Mouse (Mus musculus) lung, postnatal 0 days (tissue): ENCODE data around the gene Cobll1. TPM values are rescaled to one million over a fixed set of nuclear protein-coding genes. Genes with fewer than 3 reads are reported as not detected.

Experiments
- ATAC-seq: fragments of 200-750 bp; cut with Nextera tagmentation; 2 replicates; pipeline ENCODE4 v1.8.0; 2017; ENCODE audit warnings: moderate library complexity
- DNase-seq: peaks from one replicate; pipeline ENCODE4 v3.0.0-alpha.2; 2016; ENCODE audit warnings: low spot score
- H3K27ac ChIP-seq: fragments of 300-500 bp; sonication (generic); 2 replicates; pipeline ENCODE4 v1.5.1; 2014; ENCODE audit warnings: antibody characterized with exemption, mild to moderate bottlenecking, low read length, mixed read lengths
- H3K27me3 ChIP-seq: fragments of 300-500 bp; sonication (generic); replicated peaks from 2 replicates; pipeline ENCODE4 v1.6.1; 2014; ENCODE audit warnings: low read length, mixed read lengths; ENCODE audit not compliant: insufficient read depth
- H3K36me3 ChIP-seq: fragments of 300-500 bp; sonication (generic); 2 replicates; pipeline ENCODE4 v1.6.1; 2014; ENCODE audit warnings: low read length, mixed read lengths; ENCODE audit not compliant: insufficient read depth
- H3K4me1 ChIP-seq: fragments of 300-500 bp; sonication (generic); 2 replicates; pipeline ENCODE4 v1.6.1; 2014; ENCODE audit warnings: antibody characterized with exemption, low read depth, low read length, mixed read lengths; ENCODE audit not compliant: insufficient read depth
- H3K4me2 ChIP-seq: fragments of 300-500 bp; sonication (generic); replicated peaks from 2 replicates; pipeline ENCODE4 v1.6.1; 2014; ENCODE audit warnings: low read depth, mild to moderate bottlenecking, low read length, moderate library complexity, mixed read lengths
- H3K4me3 ChIP-seq: fragments of 300-500 bp; sonication (generic); 2 replicates; pipeline ENCODE4 v1.5.1; 2014; ENCODE audit warnings: low read depth, low read length
- H3K9ac ChIP-seq: fragments of 300-500 bp; sonication (generic); replicated peaks from 2 replicates; pipeline ENCODE4 v1.6.1; 2014; ENCODE audit warnings: low read depth, mild to moderate bottlenecking
- H3K9me3 ChIP-seq: fragments of 300-500 bp; sonication (generic); 2 replicates; pipeline ENCODE4 v1.6.1; 2016; ENCODE audit warnings: low read length, mixed read lengths
- CTCF ChIP-seq: IDR thresholded peaks from 2 replicates; pipeline ENCODE4 v1.5.1; 2016; ENCODE audit warnings: antibody characterized with exemption, mild to moderate bottlenecking
- EP300 ChIP-seq: IDR thresholded peaks from 2 replicates; pipeline ENCODE4 v1.6.1; 2016; ENCODE audit warnings: antibody characterized with exemption, mild to moderate bottlenecking, control low read depth
- WGBS: fragments of 180-500 bp; shearing (Covaris S2); extraction: QIAGEN DNeasy Blood & Tissue Kit; methylation state at CpG from one replicate; pipeline ENCODE4 v1.1.7; 2014; 5-methylcytosine and 5-hydroxymethylcytosine counted together
- polyA plus RNA-seq: library from polyadenylated mRNA; unstranded; fragments of >200 nt; fragmentation: Nextera tagmentation; extraction: Ambion mirVana; gene quantifications from 2 replicates; pipeline ENCODE4 v1.2.1, GENCODE M21; 2015

Cobll1 gene
- polyA plus RNA-seq, 1 experiment from 2014 or later: 9.4 TPM

- Histone ChIP-seq H3K4me2 (peak overlapping the region; percentile 14), H3K27me3 (no peaks in the 10 kb centered on the region), H3K4me1 (no peaks in the 10 kb centered on the region), H3K9ac (no peak overlapping the region), H3K36me3 (no peaks in the 10 kb centered on the region), H3K4me3 (no peak overlapping the region), H3K9me3 (no peaks in the 10 kb centered on the region), H3K27ac (no peak overlapping the region)
- WGBS: 62% methylated on average over 18 of the region's 18 CpGs
- TF ChIP-seq EP300 (no peak), CTCF (no peak)
- ATAC-seq (no peak), DNase-seq (no peak)
Observed at GRCm38 (mm10) chr2:65170693-65171456, 68.3 kb downstream of the Cobll1 start.

- H3K4me2 ChIP-seq: no peak overlapping the region
- H3K9ac ChIP-seq: no peak overlapping the region
- no peak overlapping the region for H3K27ac ChIP-seq
- DNase-seq (no peak), ATAC-seq (no peak)
- H3K27me3 ChIP-seq: no peaks in the 10 kb centered on the region
- no peaks in the 10 kb centered on the region for H3K9me3 ChIP-seq
- no peaks in the 10 kb centered on the region for H3K4me1 ChIP-seq
- H3K4me3 ChIP-seq: no peak overlapping the region
- WGBS: 80% methylated on average over 5 of the region's 5 CpGs
- H3K36me3 ChIP-seq: no peaks in the 10 kb centered on the region
- no peak for TF ChIP-seq CTCF
- no peak for TF ChIP-seq EP300
Observed at GRCm38 (mm10) chr2:65170256-65170655, 68.9 kb downstream of the Cobll1 start.

- Histone ChIP-seq H3K9me3 (no peaks in the 10 kb centered on the region), H3K4me2 (no peak overlapping the region), H3K4me3 (no peak overlapping the region), H3K27me3 (no peaks in the 10 kb centered on the region), H3K36me3 (no peaks in the 10 kb centered on the region), H3K4me1 (no peaks in the 10 kb centered on the region), H3K9ac (no peak overlapping the region), H3K27ac (no peak overlapping the region)
- ATAC-seq (no peak), DNase-seq (no peak)
- 56% methylated on average over 4 of the region's 4 CpGs for WGBS
- TF ChIP-seq CTCF: no peak
- TF ChIP-seq EP300: no peak
Observed at GRCm38 (mm10) chr2:65163990-65164389, 75.2 kb downstream of the Cobll1 start.

GRCm38 (mm10) chr2:65162625-65163024 lies 76.6 kb downstream of the Cobll1 start:
- H3K4me3 ChIP-seq: no peak overlapping the region
- no peaks in the 10 kb centered on the region for H3K4me1 ChIP-seq
- no peak for TF ChIP-seq CTCF
- no peak overlapping the region for H3K9ac ChIP-seq
- no peaks in the 10 kb centered on the region for H3K27me3 ChIP-seq
- no peak for ATAC-seq
- no peak for DNase-seq
- WGBS: 86% methylated on average over 5 of the region's 5 CpGs
- H3K4me2 ChIP-seq: no peak overlapping the region
- H3K36me3 ChIP-seq: no peaks in the 10 kb centered on the region
- no peak overlapping the region for H3K27ac ChIP-seq
- H3K9me3 ChIP-seq: no peaks in the 10 kb centered on the region

GRCm38 (mm10) chr2:65161715-65162114 lies 77.5 kb downstream of the Cobll1 start:
- DNase-seq: no peak
- no peak overlapping the region for H3K4me3 ChIP-seq
- ATAC-seq: no peak
- no peaks in the 10 kb centered on the region for H3K9me3 ChIP-seq
- H3K27ac ChIP-seq: no peak overlapping the region
- no peaks in the 10 kb centered on the region for H3K27me3 ChIP-seq
- TF ChIP-seq EP300: no peak
- no peak for TF ChIP-seq CTCF
- no peaks in the 10 kb centered on the region for H3K36me3 ChIP-seq
- no peaks in the 10 kb centered on the region for H3K4me1 ChIP-seq
- H3K4me2 ChIP-seq: no peak overlapping the region
- no peak overlapping the region for H3K9ac ChIP-seq
- WGBS: 69% methylated on average over 2 of the region's 2 CpGs

- TF ChIP-seq EP300: no peak
- TF ChIP-seq CTCF: no peak
- Histone ChIP-seq H3K27ac (no peak overlapping the region), H3K36me3 (no peaks in the 10 kb centered on the region), H3K9ac (no peak overlapping the region), H3K4me3 (no peak overlapping the region), H3K9me3 (no peaks in the 10 kb centered on the region), H3K27me3 (no peaks in the 10 kb centered on the region), H3K4me1 (no peaks in the 10 kb centered on the region), H3K4me2 (no peak overlapping the region)
- no peak for ATAC-seq
- WGBS: 71% methylated on average over 5 of the region's 5 CpGs
- DNase-seq: no peak
Observed at GRCm38 (mm10) chr2:65157981-65158651, 81.1 kb downstream of the Cobll1 start.
